Mouse (Mus musculus): ENCODE results near the gene Gfra1.

The Gfra1 gene

DNA sequence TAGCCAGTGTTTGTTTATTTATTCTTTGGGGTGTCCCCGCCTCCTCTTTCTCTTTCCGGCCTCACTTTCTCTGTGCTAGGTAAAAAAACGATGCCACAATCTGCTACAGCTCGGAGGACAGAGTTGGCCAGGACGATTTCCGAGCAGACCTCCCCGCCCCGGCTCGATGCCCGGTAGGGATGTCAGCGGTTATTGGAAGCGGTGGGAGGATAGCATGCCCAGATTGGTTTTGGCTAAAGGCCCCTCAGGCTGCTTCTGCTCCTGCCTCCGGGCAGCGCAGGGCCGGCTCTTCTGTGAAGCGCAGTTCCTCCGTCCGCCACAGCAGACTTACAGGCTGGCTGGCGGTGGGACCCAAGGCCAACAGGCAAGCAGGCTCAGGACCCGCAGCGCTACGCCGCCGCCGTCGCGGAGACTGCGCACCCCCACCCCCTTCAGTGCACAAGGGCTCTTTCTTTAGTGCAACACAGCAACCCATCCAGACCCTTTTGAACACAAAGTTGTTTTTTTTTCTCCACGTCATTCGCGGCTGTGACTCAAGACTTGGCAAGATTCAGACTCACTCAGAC, at the start of gene Gfra1:
TSS of gene Gfra1 (minus strand) at position 414 of the 566 bp plus-strand sequence.
- peak; percentile 29 for DNase-seq

DNA sequence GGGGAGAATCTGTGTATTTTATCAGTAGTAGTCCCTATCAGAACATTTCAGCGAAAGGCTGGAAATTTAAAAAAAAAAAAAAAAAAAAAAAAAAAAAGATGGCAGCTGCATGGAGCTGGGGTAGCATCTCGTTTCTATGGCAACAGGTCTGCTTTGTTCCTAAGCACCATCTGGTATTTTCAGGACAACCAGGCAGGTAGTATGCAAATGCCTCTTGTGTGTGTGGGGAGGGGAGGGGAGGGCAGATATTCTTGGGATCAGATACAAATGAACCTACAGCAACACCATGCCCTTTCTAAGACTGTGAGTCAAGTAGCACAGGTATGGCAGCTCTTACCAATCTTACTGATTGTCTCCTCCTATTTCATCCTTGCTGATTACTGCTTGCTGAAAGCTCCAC, 44.3 kb upstream of the Gfra1 start:
- no peak for DNase-seq

DNA sequence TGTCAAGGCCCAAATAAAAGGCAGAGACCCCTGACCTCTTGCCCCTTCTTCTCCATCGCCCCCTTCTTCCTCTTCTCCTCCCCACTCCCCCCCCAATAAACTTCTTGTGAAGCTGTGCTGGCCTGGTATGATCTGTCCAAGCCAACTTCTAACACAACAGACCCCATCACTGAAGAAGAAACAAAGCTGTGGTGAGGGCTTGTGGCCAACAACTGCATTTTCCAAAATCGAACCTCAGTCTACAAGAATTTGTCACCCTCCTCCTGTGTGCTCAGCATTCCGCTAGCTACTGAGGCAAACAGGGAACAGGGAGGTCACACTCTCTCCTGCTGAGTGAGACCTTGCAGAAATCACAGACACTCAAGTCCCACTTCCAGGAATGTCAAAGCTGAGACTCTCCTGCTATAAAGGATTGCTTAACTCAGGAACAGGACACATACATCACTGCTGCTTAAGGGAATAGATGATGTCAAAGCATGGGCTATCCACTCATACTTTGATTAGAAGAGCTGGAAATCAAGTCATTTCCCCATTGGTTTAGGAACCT, 43.8 kb upstream of the Gfra1 start:
- no peak for DNase-seq

DNA sequence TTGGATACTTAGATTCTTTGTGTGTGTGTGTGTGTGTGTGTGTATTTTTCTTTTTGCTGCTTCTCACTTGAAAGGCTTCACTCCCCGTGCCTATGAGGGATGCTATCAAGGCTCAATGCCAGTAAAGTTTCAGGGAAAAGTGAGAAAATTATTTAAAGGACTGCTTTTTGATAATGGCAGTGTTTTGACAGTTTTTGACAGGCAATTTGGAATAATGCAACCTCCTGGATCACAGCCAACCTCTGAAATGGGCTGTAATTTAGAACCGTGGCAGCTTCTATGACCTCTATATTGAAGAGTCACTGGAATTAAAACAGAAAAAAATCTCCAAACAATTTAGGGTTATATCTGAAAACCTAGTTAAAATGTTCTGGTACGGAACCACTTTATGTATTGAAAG, 41.4 kb upstream of the Gfra1 start:
- no peak for DNase-seq

DNA sequence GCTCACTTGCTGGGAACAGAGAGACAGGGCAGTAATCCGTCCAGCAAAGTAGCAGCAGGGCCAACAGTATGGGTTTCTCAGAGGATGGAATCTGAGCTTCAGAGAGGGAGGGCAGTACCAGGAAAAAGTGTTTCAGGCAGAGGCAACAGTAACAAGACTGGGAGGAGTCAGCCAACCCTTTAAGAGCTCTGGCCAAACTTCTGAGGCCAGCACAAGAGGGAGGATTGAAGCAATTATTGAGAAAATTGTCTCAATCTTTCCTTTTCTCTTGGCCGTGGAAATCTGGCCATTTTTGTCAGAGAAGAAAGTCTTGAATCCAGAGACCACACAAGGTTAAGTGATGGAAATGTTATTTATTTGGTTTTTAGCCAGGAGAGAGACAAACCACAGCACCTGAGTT, 31.0 kb upstream of the Gfra1 start:
- no peak for DNase-seq

DNA sequence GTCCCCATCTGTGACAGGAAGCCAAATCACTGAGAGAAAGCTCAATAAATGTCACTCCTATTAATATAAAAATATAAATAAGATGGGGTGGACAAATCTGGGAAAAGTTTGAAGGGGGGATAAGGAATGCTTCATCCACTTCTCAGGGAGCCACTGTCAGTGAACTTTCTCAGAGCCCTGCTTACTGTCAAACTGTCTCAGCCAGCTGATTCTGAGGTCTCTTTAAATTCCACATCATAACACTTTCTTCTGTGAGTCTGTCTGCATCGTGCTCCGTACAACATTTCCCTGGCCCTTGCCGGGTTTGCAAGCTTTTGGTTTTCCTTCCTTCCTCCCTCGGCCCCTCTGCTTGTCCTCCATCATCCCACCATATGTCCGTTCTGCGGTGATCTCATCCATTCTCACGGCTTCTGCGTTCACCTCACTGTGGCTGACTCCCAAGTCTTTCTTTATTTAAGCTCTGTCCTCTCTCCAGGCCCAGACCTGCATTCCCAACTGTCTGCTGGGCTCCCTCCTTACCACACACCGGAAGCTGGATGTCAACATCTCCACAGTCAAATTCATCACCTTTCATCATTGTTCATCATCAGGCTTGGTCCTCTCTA, 26.8 kb upstream of the Gfra1 start:
- DNase-seq, result no peak

DNA sequence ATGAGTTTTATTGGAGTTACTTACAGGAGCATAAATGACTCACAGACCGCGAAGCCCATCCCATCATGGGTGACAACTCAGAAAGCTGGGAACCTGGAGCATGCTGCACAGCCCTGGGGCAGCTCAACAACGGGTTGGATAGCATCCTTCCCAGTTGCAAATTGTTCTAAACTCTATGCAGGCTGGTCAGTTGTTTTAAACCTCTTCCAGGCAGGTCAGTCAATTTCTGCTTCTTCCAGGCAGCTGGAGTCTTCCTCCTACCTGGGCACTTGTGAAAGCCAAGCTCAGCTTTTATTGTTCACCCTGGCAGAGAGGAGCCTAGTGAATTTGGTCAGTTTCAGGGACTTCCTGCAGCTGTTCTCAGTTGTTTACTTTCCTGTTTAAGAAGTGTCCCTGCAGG, 18.5 kb upstream of the Gfra1 start:
- no peak for DNase-seq

DNA sequence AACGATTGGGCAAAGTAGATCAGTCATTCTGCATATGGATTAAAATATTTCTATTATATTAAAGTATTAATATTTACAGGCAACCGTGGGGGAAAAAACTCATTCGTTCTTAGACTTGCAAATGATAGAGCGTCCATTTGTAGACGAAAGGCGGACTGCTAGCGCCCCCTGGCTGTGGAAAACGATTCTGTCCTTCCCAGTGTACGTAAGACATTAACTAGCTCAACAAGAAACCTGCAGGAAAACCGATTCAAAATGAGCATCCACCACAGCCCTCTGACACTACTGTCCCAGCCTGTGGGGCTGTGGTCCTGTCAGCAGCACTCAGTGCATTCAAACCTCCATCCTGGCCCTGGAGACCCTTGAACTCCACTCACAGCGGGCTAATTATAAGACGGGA, 13.7 kb upstream of the Gfra1 start:
- DNase-seq, result peak; percentile 84

DNA sequence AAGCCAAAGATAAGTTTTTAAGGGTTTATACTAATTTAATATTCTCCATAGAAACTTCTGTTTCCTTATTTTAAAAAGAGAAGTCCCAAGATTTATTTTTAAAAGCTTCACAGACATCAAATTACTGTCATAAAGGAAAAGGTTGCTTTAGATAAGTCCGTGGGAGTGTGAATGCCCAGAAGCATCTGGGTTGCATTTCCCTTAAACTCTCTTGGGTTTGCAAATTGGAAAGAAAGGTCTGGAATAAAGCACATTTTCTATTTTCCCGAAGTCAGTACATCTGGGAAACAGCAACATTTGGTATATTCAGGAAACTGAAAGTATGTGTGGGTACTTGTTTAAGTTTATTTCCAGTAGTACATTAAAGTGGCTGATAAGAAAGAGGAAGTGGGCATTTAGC, 12.6 kb upstream of the Gfra1 start:
- no peak for DNase-seq

DNA sequence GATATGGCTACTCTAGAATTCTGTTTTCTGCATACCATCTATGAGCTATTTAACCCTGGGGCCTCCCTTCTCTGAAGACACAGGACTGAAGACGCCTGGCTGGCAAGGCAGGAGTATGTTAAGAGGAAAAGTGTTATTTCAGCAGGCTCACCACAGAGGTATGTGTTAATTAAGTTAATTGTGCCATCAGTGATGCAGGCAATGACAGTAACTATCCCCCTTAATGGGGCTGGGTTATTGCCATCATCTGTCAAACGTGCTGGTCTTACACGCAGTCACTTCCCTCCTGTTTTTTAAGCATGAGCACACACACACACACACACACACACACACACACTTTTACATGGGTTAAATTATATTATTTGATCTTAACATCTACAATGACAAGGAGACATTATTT, 8.0 kb upstream of the Gfra1 start:
- no peak for DNase-seq

DNA sequence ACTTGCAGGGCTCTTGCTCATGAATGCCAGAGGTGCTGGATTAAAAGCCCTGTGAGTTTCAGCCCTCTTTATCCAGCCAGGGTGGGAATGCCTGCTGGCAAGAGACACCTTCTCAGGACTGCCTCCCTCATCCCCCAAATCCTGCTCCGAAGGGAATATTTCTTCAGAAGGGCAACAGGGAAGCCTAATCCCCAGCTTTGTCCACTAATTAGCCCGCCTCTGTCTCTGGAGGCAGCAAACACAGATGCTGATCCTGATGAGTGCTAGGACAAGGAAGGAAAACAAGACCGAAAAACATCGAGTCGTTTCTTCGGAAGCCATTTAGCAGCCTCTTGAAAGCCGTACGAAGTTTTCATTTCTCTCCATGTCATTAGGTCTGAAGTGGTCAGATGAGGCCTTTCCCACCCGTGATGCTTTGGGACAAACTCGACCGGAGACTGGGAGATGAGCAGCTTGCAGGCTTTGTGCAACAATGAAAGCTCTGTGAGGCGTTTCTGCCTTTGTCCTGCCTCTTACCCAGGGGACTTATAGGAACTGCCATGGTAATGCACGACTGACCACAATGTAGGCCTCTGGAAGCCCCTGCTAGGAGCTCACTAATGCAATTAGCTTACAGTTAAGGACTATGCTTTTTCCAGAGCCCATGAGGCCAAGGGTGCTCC, 4.8 kb upstream of the Gfra1 start:
- DNase-seq, result no peak

DNA sequence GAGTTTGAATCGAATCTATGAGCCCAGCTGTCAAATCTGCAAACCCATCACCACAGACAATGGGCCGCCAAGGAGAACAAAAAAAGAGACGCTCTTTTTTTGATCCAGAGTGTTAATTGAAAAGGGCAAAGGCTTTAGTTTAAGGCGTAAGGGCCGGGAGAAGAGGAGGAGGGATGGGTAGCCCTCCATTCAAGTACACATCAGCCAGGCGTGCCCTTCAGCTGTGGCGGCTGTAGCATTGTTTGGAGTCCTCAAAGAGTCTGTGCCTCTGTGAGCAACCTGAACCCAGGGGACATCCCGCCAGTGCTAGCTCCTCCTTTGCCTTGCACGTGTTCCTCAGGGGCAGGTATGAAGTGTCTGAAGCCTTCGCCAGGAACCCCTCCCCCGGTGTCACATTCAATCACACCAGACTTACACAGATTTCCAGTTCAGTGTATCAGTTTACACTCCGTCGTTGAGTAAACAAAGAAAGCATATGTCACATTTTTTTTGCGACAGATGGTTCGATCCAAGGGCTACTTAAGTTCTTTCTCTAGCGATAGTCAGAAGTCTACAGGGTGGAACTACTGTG, 867 bp upstream of the Gfra1 start:
- no peak for DNase-seq

DNA sequence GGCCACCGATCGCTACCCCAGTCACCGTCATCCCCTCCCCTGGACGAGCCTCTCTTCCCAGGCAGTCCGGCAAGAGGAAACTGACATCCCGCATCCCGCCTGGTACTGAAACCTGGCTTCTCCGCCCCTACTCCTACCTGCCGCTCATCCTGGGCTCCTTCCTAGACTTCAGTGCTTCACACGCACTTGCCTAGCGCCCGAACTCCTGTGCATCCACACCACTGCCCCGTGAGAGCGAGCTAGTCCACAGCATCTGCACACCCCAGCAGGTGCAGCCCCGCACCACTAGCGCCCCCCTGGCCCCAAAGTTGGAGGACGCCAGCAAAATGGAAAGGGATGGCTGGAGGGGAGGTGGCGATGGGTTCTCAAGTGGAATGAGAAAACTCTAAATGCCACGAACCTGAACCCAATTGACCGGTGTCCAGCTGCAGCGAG, 631 bp downstream of the Gfra1 start:
- no peak for DNase-seq

DNA sequence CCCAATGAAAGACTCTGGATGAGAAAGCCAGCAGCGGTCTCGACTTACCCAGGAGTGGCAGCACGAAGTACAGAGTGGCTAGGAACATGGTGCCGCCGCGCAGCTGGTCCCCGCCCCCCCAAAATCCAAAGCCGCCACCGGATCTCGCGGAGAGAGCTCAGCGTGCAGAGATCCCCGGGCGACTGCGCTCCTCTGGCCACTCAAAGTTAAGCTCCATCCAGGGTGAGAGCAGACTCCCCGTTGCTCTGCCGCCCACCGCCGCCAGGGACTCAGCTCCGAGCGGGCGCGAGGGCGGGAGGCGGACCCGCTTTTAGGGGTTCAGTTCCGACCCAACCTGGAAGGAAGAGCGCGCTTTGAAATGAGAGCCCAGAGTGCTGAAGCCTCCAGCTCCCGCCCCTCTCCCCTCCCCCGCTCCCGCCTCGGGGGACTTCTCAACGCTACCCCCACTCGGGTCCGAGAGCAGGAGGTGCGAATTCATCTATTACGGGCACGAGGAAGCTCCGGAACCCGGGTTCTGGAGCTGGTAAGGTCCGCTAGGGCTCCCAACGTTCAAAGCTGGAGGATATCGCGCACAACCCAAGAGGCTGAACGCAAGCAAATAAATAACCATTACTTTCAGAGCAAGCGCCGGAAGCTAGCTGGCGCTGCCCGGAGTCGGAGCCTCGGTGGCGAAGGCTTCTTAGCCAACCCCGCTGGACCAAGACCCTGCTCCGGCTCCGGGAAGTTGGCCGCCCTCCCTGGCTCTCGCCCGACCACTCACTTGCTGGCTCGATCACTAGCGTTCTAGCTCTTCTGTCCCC, 1.2 kb downstream of the Gfra1 start:
- peak; percentile 42 for DNase-seq

DNA sequence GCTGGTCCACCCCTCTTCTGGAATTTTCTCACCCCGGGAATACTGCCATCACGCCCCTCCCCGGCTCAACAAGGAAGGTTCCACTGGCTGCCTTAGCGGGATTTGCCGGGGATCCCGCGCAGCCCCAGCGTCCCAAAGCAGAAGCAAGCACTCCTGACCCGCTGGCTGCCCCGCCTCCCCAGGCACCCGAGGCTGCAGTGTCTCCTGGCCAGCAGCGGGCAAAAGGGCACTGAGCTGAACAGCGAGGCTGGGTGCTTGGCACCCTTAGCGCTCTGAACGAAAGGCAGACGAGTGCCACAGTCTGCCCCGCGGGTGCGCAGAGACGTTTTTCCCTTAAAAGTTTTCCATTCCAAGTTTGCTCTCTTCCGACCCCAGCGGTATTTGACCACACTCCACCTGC, 2.1 kb downstream of the Gfra1 start:
- peak; percentile 70 for DNase-seq

DNA sequence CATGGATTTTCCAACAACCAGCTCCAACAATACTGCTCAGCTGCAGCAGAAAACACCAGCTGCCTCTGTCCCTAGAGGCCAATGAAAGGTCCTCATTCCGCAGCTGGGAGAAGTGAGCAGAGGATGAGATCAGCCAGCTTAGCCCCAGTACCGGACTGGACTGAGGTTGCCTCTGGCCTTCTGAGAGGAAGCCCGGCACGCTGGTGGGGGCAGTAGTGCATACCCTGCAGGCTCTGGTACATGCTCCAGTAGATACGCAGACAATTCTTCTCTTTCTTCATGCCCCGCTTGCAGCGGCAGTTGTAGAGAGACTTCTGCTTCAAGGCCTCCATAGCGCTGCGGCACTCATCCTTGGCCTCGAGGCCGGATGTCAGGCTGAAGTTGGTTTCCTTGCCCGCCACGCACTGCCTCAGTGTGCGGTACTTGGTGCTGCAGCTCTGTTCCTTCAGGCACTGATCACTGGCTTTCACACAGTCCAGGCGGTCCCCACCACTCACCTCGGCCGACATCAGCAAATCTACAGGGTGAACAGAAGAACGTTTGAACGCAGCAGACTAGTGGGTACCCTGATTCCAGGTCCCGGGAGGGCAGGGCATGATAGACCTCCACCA, 2.7 kb downstream of the Gfra1 start:
- DNase-seq, result no peak

DNA sequence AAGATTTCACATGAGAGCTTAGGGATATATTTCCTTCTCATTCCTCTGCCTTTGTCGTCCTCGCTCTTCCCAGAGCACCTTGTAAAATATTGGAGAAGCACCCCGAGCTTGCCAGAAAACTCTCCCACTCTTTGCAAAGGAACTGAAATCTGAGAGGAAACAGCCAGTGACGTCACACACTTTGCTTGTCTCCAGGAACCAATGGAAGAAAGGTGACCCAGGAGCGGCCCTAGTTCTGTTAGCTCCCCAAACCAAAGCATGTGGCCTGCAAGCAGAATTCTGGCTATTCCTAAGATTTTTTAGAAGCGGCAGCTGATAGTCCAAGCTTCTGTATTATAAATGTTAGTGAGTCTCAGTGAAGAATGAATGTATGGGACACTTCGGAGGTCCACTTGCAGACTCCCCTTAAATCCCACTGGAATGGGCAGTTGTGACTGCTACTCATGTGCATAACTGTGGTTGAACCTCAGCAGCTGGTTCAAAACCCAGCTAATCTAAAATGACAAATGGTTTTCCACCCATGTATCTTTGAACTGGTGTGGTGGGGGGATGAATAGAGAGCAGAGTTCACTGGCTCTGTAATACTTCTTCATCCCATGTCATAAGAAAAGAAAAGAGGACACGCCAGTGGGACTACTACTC, 3.4 kb downstream of the Gfra1 start:
- no peak for DNase-seq

DNA sequence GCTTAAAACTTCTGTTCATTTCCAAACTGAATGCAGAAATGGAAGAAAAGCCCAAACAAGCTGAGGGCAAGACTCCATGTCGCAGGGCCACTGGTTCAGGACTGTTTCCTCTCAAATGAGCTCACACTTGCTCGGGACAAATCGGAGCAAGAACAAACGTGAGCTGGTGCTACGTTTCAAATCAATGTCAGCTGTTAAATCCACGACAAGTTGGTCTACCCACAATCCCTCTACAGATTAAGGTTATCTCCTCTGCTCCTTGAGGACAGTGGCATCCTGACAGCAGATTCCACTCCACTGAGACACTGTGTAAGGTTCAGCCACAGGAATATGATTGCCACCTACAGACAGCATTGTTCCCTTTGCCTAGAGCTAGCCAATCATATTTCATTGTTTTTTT, 4.4 kb downstream of the Gfra1 start:
- no peak for DNase-seq

DNA sequence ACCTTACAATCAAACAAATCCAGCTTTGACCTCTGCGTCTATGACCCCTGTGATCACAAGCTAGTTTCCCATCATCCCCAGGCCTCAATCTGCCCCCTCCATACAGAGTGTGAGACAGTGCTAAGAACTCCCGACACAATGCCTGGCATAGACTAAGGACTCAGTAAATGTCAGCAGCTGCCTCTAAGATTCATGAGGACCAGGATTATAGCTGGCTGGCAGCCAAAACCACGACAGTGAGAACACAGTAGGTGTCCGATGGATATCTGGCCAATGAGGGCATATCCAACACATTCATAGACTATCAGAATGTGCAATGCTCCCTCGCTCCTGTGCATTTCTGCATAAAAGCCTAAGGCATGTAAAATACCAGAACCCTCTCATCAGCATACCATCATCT, 5.0 kb downstream of the Gfra1 start:
- no peak for DNase-seq

DNA sequence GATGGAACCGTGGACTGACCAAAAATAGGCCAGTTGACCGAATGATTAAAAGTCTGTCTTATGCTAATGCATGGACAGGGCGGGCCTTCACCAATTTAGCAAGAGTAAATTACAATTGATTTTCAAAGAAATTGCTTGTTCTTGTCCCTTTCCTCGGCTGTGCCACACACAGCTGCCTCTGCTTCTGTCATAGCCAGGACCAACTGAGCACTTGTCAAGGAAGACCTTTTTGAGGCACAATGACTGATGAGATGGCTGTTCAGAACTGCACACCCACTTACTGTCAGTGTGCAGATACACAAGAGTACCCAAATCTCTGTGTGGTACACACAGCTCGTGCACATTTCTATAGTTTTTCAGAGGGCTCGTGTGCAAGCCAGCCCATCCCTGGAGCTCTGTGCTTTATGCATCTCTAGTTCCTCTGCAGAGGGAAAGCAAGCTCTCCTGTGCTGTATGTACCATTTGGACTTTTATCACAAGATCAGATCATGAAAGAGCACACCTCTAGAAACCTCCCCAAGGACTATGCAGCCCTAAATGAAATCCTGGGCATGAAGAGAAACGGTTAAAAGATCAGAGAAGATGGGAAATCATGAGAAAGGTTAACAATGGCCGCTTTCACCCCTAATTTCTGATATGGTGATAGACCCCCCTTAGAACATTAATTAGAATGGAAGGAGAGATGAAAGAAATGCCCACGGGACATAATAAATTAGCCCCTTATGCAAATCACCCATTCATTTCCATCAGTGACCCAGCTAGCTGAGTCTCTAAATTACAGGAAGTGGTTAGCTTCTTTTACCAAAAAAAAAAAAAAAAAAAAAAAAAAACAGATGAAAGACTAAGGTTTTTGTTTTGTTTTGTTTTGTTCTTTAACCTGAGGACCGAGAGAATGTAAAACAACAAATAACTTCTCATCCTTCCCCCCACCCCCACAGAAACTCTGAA, 12.7 kb downstream of the Gfra1 start:
- DNase-seq, result no peak

DNA sequence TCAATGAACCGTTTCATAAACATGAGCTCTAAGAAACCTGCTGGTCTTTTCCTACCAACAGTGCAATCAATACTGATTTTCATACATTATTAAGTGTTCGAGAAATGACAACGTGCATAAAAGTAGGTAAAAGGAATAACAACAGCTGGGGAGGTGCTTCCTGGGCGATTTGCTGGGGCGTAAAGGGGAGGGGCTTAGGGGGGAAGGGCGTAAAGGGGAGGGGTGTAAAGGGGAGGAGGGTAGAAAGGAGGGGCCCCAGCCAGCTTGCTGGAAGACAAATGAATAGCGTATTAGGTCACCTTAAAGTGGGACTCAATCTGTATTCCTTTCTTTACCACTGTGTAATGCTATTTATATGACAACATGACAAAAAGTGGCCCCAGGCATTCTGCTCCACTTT, 13.9 kb downstream of the Gfra1 start:
- DNase-seq, result no peak
